Mouse (Mus musculus): ENCODE results near the gene Clec12b.

DNA sequence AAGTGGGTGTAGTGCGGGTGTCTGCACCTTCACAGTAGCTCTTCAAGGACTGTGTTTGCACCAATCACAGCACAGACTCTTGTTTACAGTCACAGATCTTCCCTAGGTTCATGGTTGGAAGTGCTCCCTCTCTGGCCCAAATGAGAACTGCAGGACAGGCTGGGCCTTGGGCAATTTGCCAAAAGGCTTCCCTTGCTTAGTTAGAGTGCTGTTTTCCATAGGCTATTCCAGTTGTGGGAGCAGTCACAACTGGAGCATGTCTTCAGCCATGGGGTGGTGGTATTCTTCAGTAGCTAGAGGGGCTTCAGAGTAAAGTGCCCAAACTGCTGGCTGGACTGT is 38.0 kb upstream of the Clec12b start:
- TF ChIP-seq POLR2A (IDR thresholded peaks at IDR 0.05; ENCODE audit: insufficient read length, low read depth) (no peak), CEBPB (IDR thresholded peaks at IDR 0.05; ENCODE audit: insufficient read depth, poor library complexity, severe bottlenecking) (no peak), USF1 (IDR thresholded peaks at IDR 0.05; ENCODE audit: low read depth) (no peak)
